Comparison of ENCODE assay signal across 11 mouse cellular contexts in genomic region chr5:140723822-140724221, GRCm38 (mm10). TPM values are rescaled to one million over a fixed set of nuclear protein-coding genes. Genes with fewer than 3 reads are reported as not detected.
DNase-seq lines count a peak whose midpoint lies in the region; ATAC-seq and TF ChIP-seq lines count a peak whose summit lies in the region.
"Had no signal": no experiment of that assay in that cellular context is flagged by ENCODE, and none has a peak within 500 bp of the region (broad histone marks: within the 10 kb centered on the region; RNA-seq: fewer than 3 reads in every experiment).

Gene Amz1, plus strand, starts transcription at chr5:140724127.

- no peak within 1 kb of the TSS for H3K4me2 ChIP-seq in kidney, postnatal 0 days (ENCODE audit: low read length)
- H3K4me2 ChIP-seq in kidney, embryonic 14.5 days (replicated peaks; ENCODE audit: low read depth, low read length) = no peak within 1 kb of the TSS
- peak within 1 kb of the TSS; percentile 29; the same call in 1 of the 2 replicates for H3K4me2 ChIP-seq in forebrain, embryonic 14.5 days (ENCODE audit: low read length)
- H3K4me2 ChIP-seq in neural tube, embryonic 15.5 days = peak within 1 kb of the TSS; percentile 30; the same call in 1 of the 2 replicates
- H3K4me2 ChIP-seq: kidney, embryonic 15.5 days had no signal

- H3K4me1 ChIP-seq in kidney, postnatal 0 days (replicated peaks; ENCODE audit: insufficient read depth, low read length) = no peaks in the 10 kb centered on the region
- H3K4me1 ChIP-seq in kidney, embryonic 14.5 days (ENCODE audit: control insufficient read depth, insufficient read depth, low read length) = no peaks in the 10 kb centered on the region
- peaks cover 23% of the 10 kb centered on the region for H3K4me1 ChIP-seq in forebrain, embryonic 14.5 days (ENCODE audit: control insufficient read depth, insufficient read depth, low read length)
- H3K4me1 ChIP-seq in neural tube, embryonic 15.5 days = peaks cover 17% of the 10 kb centered on the region
- H3K4me1 ChIP-seq: kidney, embryonic 15.5 days had no signal

- H3K4me3 ChIP-seq in kidney, postnatal 0 days (replicated peaks; ENCODE audit: low read depth, low read length) = no peak within 1 kb of the TSS
- no peak within 1 kb of the TSS for H3K4me3 ChIP-seq in kidney, embryonic 14.5 days (ENCODE audit: low read length)
- no peak within 1 kb of the TSS for H3K4me3 ChIP-seq in forebrain, embryonic 14.5 days (ENCODE audit: low read depth, low read length)
- peak within 1 kb of the TSS; percentile 5; the same call in 1 of the 2 replicates for H3K4me3 ChIP-seq in neural tube, embryonic 15.5 days (replicated peaks)
- H3K4me3 ChIP-seq: kidney, embryonic 15.5 days had no signal

- 72% methylated on average over 13 of the region's 13 CpGs for WGBS in kidney, postnatal 0 days
- 77% methylated on average over 13 of the region's 13 CpGs for WGBS in kidney, embryonic 14.5 days
- 40% methylated on average over 13 of the region's 13 CpGs for WGBS in forebrain, embryonic 14.5 days
- 38% methylated on average over 13 of the region's 13 CpGs for WGBS in neural tube, embryonic 15.5 days

- no peaks in the 10 kb centered on the region for H3K9me3 ChIP-seq in kidney, postnatal 0 days (replicated peaks; ENCODE audit: low read length)
- no peaks in the 10 kb centered on the region for H3K9me3 ChIP-seq in kidney, embryonic 14.5 days (ENCODE audit: control insufficient read depth, low read length)
- no peaks in the 10 kb centered on the region for H3K9me3 ChIP-seq in forebrain, embryonic 14.5 days (replicated peaks; ENCODE audit: control insufficient read depth, low read length)
- H3K9me3 ChIP-seq in neural tube, embryonic 15.5 days (replicated peaks) = no peaks in the 10 kb centered on the region
- H3K9me3 ChIP-seq: kidney, embryonic 15.5 days had no signal

- peaks cover 10% of the 10 kb centered on the region for H3K36me3 ChIP-seq in kidney, postnatal 0 days (ENCODE audit: insufficient read depth, low read length)
- H3K36me3 ChIP-seq in kidney, embryonic 14.5 days (ENCODE audit: control insufficient read depth, insufficient read depth, low read length) = peaks cover 2% of the 10 kb centered on the region; the same call in 1 of the 2 replicates
- peaks cover 12% of the 10 kb centered on the region for H3K36me3 ChIP-seq in forebrain, embryonic 14.5 days (ENCODE audit: control insufficient read depth, insufficient read depth, low read length)
- peaks cover 7% of the 10 kb centered on the region for H3K36me3 ChIP-seq in neural tube, embryonic 15.5 days

- DNase-seq in kidney, postnatal 0 days (ENCODE audit: low spot score) = no peak
- DNase-seq in forebrain, embryonic 14.5 days (ENCODE audit: low spot score) = peak; percentile 93
- peak; percentile 80 for DNase-seq in layer of hippocampus, postnatal 14 days (ENCODE audit: low spot score in 2 of 2)
- no peak for DNase-seq in adrenal gland, adult 18-20 months (ENCODE audit: low spot score in 2 of 2)
- DNase-seq in thymus, postnatal 36 days = no peak
- DNase-seq: lung, postnatal 36 days; spleen, adult 18-20 months had no signal

- ATAC-seq in kidney, postnatal 0 days (replicated peaks; ENCODE audit: low FRiP score, low read depth) = 0 out of 2 replicates have a peak, but pooled peaks have one; percentile 3
- ATAC-seq in kidney, embryonic 14.5 days (ENCODE audit: low FRiP score, low TSS enrichment) = no peak
- ATAC-seq in forebrain, embryonic 14.5 days = peak; percentile 84
- ATAC-seq in neural tube, embryonic 15.5 days (ENCODE audit: low FRiP score) = peak; percentile 53; the same call in 1 of the 2 replicates
- no peak for ATAC-seq in erythroblast, adult 5-6 weeks (replicated peaks; ENCODE audit: low FRiP score, poor library complexity, severe bottlenecking)

- H3K9ac ChIP-seq in kidney, postnatal 0 days (ENCODE audit: low read depth, low read length) = no peak within 1 kb of the TSS
- H3K9ac ChIP-seq in kidney, embryonic 14.5 days (ENCODE audit: low read depth, low read length) = no peak within 1 kb of the TSS
- H3K9ac ChIP-seq in forebrain, embryonic 14.5 days (ENCODE audit: low read length) = no peak within 1 kb of the TSS
- H3K9ac ChIP-seq in neural tube, embryonic 15.5 days (replicated peaks) = no peak within 1 kb of the TSS
- H3K9ac ChIP-seq: kidney, embryonic 15.5 days had no signal

- TF ChIP-seq CTCF in kidney, postnatal 0 days (IDR thresholded peaks at IDR 0.05; ENCODE audit: low read depth) = no peak

- H3K27me3 ChIP-seq in kidney, postnatal 0 days (ENCODE audit: insufficient read depth, low read length) = no peaks in the 10 kb centered on the region
- no peaks in the 10 kb centered on the region for H3K27me3 ChIP-seq in kidney, embryonic 14.5 days (ENCODE audit: control insufficient read depth, insufficient read depth, low read length)
- no peaks in the 10 kb centered on the region for H3K27me3 ChIP-seq in forebrain, embryonic 14.5 days (replicated peaks; ENCODE audit: control insufficient read depth, insufficient read depth, low read length)
- no peaks in the 10 kb centered on the region for H3K27me3 ChIP-seq in neural tube, embryonic 15.5 days (replicated peaks)
- H3K27me3 ChIP-seq: kidney, embryonic 15.5 days had no signal

- H3K27ac ChIP-seq in kidney, postnatal 0 days = no peak within 1 kb of the TSS
- H3K27ac ChIP-seq in kidney, embryonic 14.5 days (ENCODE audit: low read depth, low read length) = no peak within 1 kb of the TSS
- H3K27ac ChIP-seq in forebrain, embryonic 14.5 days (ENCODE audit: low read depth, low read length) = no peak within 1 kb of the TSS; the same call in 1 of the 2 replicates
- H3K27ac ChIP-seq in neural tube, embryonic 15.5 days (replicated peaks) = 0 out of 2 replicates have a peak within 1 kb of the TSS, but pooled peaks have one; percentile 18
- H3K27ac ChIP-seq: kidney, embryonic 15.5 days had no signal

RNA-seq across cellular contexts. Expression of gene Amz1, which starts in this region (rescaled TPM):
- 1.8 and 2.0 TPM in 2 replicates for polyA plus RNA-seq in kidney, postnatal 0 days (2015; fragmentation: Nextera tagmentation; extraction: Ambion mirVana)
- polyA plus RNA-seq in kidney, embryonic 14.5 days (2014; fragmentation: Nextera tagmentation; extraction: Ambion mirVana) = 1.1 and 1.5 TPM in 2 replicates
- polyA plus RNA-seq in forebrain, embryonic 14.5 days (2014; fragmentation: Nextera tagmentation; extraction: Ambion mirVana) = 2.6 and 3.6 TPM in 2 replicates
- total RNA-seq in layer of hippocampus, postnatal 14 days (2021) = 10 to 100 TPM; 23.9 to 24.1 TPM
- 3.5 and 3.8 TPM in 2 replicates for polyA plus RNA-seq in neural tube, embryonic 15.5 days (2015; fragmentation: Nextera tagmentation; extraction: Ambion mirVana)
- total RNA-seq in adrenal gland, adult 18-20 months (2021) = 1 to 10 TPM in 1 of 2 experiments, under 1 TPM in 1; 0.17 to 1.5 TPM
- 0.38 and 6.1 TPM in 2 replicates for total RNA-seq in erythroblast, adult 5-6 weeks (2015; ENCODE audit: low replicate concordance)
- total RNA-seq in erythroblast, adult 5-6 weeks (2017; ENCODE audit: low replicate concordance) = 0.28 and 1.3 TPM in 2 replicates

Comparison
In these comparisons a context has a peak if more than half of its experiments do, and no peak if none do; other contexts are left out.
1. ATAC-seq: peak in kidney, postnatal 0 days (single experiment), forebrain, embryonic 14.5 days (single experiment) and neural tube, embryonic 15.5 days (single experiment); none in kidney, embryonic 14.5 days (single experiment) and erythroblast, adult 5-6 weeks (single experiment).
2. DNase-seq: peak in forebrain, embryonic 14.5 days (single experiment) and layer of hippocampus, postnatal 14 days (2 of 2); none in kidney, postnatal 0 days (single experiment), adrenal gland, adult 18-20 months (0 of 2) and thymus, postnatal 36 days (0 of 2).
3. H3K4me2 ChIP-seq: peak in forebrain, embryonic 14.5 days (single experiment) and neural tube, embryonic 15.5 days (single experiment); none in kidney, postnatal 0 days (single experiment) and kidney, embryonic 14.5 days (single experiment).